Mouse (Mus musculus): ENCODE measurements around the gene Gdf3. TPM values are rescaled to one million over a fixed set of nuclear protein-coding genes. Genes with fewer than 3 reads are reported as not detected.
"Not testable (repeated sequence)": the region's sequence is repeated elsewhere in the genome, so short reads cannot be mapped to it uniquely, and the experiment has no call there.

Gene Gdf3
- polyA plus RNA-seq, 1 experiment: 0.07 TPM

DNA sequence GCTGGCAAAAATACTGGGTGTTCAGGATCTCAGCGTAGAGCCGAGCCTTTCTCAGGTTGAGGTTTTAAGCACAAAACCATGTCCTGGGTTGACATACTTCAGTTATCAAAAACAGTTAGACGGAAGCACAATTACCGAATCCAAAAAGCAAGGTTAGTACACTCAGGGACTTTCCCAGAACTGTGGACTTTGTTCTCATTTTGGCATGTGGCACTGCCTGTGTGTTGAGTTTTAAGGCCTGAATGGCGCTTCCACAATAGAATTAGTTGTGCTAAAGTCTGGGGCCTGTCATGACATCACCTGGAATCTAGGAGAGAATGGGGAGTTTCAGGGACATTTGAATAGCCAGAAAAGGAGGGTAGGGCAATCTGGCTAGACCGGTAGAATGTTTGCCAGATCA is 11.5 kb downstream of the Gdf3 start:
- TF ChIP-seq FLI1 (IDR thresholded peaks at IDR 0.05; ENCODE audit: low read length) (no peak), GATA1 (IDR thresholded peaks at IDR 0.05; ENCODE audit: borderline replicate concordance, low read length) (no peak)
- H3K36me3 ChIP-seq (replicated peaks; ENCODE audit: low read length): peaks cover 23% of the 10 kb centered on the region
- H3K9me3 ChIP-seq: no peaks in the 10 kb centered on the region
- H3K27me3 ChIP-seq (replicated peaks): no peaks in the 10 kb centered on the region
- H3K4me3 ChIP-seq (replicated peaks): peak overlapping the region; percentile 3
- H3K4me1 ChIP-seq: peaks cover 13% of the 10 kb centered on the region

DNA sequence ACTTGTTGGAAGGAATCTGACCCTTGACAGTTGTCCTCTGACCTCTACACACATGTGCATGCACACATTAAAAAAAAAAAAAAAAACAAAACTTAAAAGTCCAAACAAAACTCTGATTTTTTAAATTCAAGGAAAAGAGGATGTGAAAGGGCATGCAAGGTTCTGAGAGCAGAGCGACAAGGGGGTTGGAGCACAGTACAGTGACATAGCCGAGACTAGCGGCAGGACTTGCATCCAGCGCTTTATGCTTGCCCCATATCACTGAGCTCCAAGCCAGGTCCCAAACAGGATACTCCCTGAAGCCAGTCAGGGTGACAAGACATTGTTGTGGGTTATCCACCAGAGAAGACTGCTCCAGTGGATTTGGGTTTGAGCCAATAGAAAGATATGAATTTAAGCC is 11.9 kb downstream of the Gdf3 start:
- TF ChIP-seq FLI1 (IDR thresholded peaks at IDR 0.05; ENCODE audit: low read length): no peak
- TF ChIP-seq GATA1 (IDR thresholded peaks at IDR 0.05; ENCODE audit: borderline replicate concordance, low read length): no peak
- Histone ChIP-seq H3K36me3 (replicated peaks; ENCODE audit: low read length) (peaks cover 23% of the 10 kb centered on the region), H3K27me3 (replicated peaks) (no peaks in the 10 kb centered on the region), H3K4me1 (peaks cover 13% of the 10 kb centered on the region), H3K9me3 (no peaks in the 10 kb centered on the region), H3K4me3 (replicated peaks) (peak overlapping the region; percentile 78)

DNA sequence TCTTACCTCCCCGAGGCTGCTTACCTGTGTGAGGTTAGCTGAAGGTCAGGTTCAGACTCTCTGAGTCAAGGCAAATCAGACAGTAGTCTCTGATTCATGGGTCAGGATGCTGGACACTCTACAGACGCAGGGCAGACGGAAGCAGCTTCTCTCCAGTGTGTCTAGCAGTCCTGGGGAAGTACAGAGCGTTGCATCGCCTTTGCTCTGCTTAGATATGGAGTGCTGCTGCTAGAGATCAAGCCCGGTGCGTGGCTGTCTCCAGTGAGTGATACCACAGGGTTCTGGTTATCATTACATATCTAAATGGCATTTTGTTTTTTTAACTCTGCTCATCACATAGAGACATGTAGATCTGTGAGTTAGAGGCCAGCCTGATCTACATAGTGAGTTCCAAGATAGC is 13.3 kb downstream of the Gdf3 start:
- Histone ChIP-seq H3K9me3 (0 out of 2 replicates have a peak, but pooled peaks cover 6% of the 10 kb centered on the region), H3K27me3 (replicated peaks) (no peaks in the 10 kb centered on the region), H3K36me3 (replicated peaks; ENCODE audit: low read length) (peaks cover 34% of the 10 kb centered on the region), H3K4me1 (peaks cover 7% of the 10 kb centered on the region), H3K4me3 (replicated peaks) (peak overlapping the region; percentile 80)
- TF ChIP-seq FLI1 (IDR thresholded peaks at IDR 0.05; ENCODE audit: low read length) (no peak), GATA1 (IDR thresholded peaks at IDR 0.05; ENCODE audit: borderline replicate concordance, low read length) (no peak)

DNA sequence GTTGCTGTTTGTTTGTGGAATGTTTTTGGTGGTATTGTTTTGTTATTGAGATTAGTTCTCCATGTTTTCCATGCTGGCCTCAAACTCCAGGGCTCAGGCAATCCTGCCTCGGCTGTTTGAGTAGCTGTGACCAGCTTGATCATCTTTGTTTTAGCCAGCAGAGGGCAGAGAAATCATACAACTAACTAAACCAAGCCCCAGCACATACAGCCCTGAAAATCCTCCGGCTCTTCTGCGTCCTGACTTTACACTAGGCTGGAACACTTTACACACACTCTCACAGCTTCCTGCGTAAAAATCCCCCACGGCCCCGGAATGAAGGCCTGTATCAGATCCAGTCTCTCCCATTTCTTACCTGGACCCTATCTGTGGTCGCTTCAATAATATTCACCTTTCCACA is 14.2 kb downstream of the Gdf3 start:
- H3K4me1 ChIP-seq: peaks cover 7% of the 10 kb centered on the region
- no peak for TF ChIP-seq GATA1 (IDR thresholded peaks at IDR 0.05; ENCODE audit: borderline replicate concordance, low read length)
- no peak for TF ChIP-seq FLI1 (IDR thresholded peaks at IDR 0.05; ENCODE audit: low read length)
- H3K9me3 ChIP-seq: 0 out of 2 replicates have a peak, but pooled peaks cover 6% of the 10 kb centered on the region
- H3K4me3 ChIP-seq (replicated peaks): no peak overlapping the region
- no peaks in the 10 kb centered on the region for H3K27me3 ChIP-seq (replicated peaks)
- peaks cover 39% of the 10 kb centered on the region for H3K36me3 ChIP-seq (replicated peaks; ENCODE audit: low read length)

DNA sequence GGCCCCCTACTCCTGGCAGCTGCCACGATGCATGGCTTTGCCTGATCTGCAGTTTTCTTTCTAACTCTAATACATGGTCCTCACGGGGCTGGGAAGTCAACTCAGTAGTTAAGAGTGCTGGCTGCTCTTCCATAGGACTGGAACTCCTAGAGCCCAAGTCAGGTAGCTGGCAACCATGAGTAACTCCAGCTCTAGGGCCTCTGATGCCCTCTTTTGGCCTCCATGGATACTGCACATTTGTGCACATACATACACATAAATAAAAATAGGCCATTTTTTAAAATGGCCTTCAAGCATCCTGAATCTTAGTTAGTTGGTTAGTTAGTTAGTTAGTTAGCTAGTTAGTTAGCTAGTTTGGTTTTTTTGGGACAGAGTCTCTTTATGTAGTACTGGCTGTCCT is 17.0 kb downstream of the Gdf3 start:
- TF ChIP-seq FLI1 (IDR thresholded peaks at IDR 0.05; ENCODE audit: low read length) (no peak), GATA1 (IDR thresholded peaks at IDR 0.05; ENCODE audit: borderline replicate concordance, low read length) (no peak)
- H3K27me3 ChIP-seq (replicated peaks): no peaks in the 10 kb centered on the region
- H3K4me3 ChIP-seq (replicated peaks): no peak overlapping the region
- H3K4me1 ChIP-seq: peaks cover 4% of the 10 kb centered on the region; the same call in 1 of the 2 replicates
- H3K36me3 ChIP-seq (replicated peaks; ENCODE audit: low read length): peaks cover 27% of the 10 kb centered on the region
- 0 out of 2 replicates have a peak, but pooled peaks cover 6% of the 10 kb centered on the region for H3K9me3 ChIP-seq

DNA sequence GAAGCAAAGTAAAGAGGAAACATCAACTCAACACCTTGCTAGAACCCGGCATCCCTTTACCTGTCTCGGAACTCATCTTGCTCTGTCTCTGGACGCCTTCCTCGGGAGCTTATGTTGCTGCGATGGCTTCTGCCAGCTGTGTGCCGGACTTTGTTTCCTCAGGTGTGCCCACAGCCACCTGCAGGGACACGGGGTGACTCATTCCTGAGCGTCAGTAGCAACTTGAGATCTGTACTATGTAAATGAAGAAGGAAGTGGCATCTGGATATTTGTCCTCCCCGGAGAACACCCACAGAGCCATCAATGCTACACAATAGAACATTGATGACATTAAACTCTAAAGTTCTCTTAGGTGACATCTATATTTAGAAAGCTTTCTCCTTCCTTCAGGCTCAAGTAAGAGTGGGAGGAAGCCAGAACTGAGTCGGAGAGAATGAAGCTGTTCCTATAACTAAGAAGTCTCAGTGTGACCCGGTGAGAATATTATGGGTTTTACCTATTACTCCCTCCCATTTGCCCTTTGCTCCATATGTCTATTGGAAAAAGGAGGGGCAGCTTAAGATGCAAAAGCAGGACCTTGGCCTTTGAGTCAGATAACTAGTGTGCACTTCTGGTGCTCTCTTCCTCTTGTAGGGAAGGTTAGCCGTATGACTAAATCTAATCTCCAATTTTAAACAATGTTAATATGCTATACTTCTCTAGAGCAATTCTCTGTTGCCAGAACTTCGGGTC is 18.7 kb downstream of the Gdf3 start:
- no peaks in the 10 kb centered on the region for H3K4me1 ChIP-seq
- 0 out of 2 replicates have a peak, but pooled peaks cover 6% of the 10 kb centered on the region for H3K9me3 ChIP-seq
- no peak for TF ChIP-seq GATA1 (IDR thresholded peaks at IDR 0.05; ENCODE audit: borderline replicate concordance, low read length)
- no peak for TF ChIP-seq FLI1 (IDR thresholded peaks at IDR 0.05; ENCODE audit: low read length)
- H3K4me3 ChIP-seq (replicated peaks): no peak overlapping the region
- peaks cover 24% of the 10 kb centered on the region for H3K36me3 ChIP-seq (replicated peaks; ENCODE audit: low read length)
- no peaks in the 10 kb centered on the region for H3K27me3 ChIP-seq (replicated peaks)

DNA sequence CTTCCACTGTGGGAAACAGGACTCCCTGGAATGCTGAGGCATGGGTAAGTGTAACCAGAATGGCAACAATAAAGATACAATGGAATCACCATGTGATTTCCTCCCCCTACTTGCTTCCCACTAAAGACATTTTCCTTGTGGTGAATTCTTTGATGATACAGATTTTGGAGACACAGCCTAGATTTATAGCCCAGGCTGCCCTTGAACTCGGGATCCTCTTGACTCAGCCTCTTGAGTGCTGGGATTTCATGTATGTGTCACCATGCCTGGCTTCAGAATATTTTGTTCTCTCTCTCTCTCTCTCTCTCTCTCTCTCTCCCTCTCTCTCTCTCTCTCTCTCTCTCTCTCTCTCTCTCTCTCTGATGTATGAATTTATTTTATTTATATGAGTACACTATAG is 30.8 kb downstream of the Gdf3 start:
- Histone ChIP-seq H3K27me3 (replicated peaks) (peaks cover 5% of the 10 kb centered on the region), H3K9me3 (no peaks in the 10 kb centered on the region), H3K36me3 (replicated peaks; ENCODE audit: low read length) (peaks cover 20% of the 10 kb centered on the region), H3K4me3 (replicated peaks) (no peak overlapping the region), H3K4me1 (peaks cover 8% of the 10 kb centered on the region)
- TF ChIP-seq FLI1 (IDR thresholded peaks at IDR 0.05; ENCODE audit: low read length) (no peak), GATA1 (IDR thresholded peaks at IDR 0.05; ENCODE audit: borderline replicate concordance, low read length) (no peak)

DNA sequence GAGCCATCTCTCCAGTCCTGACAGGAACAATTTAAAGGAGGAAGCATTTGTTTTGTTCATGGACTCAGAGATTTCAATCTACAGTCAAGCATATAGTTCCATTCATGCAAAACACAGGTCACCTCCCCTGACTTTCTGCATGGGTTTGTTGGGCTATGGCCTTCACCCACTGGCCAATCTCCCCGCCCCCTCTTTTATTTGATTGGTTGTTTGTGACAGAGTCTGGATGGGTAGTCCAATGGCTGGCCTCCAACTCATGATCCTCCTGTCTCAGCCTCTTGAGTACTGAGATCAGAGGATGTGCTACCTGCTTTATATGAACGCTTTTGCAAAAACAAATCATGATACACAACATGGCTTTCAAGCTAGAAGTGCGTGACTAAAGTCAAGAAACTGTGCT is 32.9 kb downstream of the Gdf3 start:
- TF ChIP-seq GATA1 (IDR thresholded peaks at IDR 0.05; ENCODE audit: borderline replicate concordance, low read length): no peak
- H3K4me1 ChIP-seq: peaks cover 11% of the 10 kb centered on the region

DNA sequence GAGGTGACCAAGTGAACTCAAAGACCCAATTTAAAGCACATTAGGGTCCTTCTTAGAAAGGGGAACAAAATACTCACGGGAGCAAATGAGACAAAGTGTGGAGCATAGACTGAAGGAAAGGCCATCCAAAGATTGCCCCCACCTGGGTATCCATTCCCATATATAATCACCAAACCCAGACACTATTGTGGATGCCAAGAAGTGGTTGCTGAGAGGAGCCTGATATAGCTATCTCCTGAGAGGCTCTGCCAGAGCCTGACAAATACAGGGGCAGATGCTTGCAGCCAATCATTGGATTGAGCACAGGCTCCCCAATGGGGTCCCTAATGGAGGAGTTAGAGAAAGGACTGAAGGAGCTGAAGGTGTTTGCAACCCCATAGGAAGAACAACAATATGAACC is 34.9 kb downstream of the Gdf3 start:
- not testable (repeated sequence) for H3K9me3 ChIP-seq
- peaks cover 30% of the 10 kb centered on the region for H3K4me1 ChIP-seq

More for the DNA sequence above, 32.9 kb downstream of the Gdf3 start:
- no peak overlapping the region for H3K4me3 ChIP-seq (replicated peaks)
- H3K9me3 ChIP-seq: no peaks in the 10 kb centered on the region
- H3K36me3 ChIP-seq (replicated peaks; ENCODE audit: low read length): peaks cover 14% of the 10 kb centered on the region
- H3K27me3 ChIP-seq (replicated peaks): peaks cover 7% of the 10 kb centered on the region

DNA sequence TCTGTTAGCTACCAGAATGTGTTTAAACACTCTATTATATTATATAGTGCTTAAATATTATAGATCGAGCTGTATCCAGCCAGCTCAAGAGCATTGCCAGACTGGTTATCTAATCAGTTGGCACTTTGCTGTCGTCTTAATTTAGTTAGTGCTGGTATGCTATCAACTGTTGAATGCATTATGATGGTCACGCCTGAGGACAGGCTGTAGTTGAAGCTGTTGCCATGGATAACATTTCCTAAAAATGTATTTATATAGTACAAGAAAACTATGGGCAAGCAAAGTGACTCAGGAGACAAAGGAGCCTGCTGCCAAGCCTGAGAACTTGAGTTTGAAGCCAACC is 38.3 kb downstream of the Gdf3 start:
- peaks cover 19% of the 10 kb centered on the region for H3K27me3 ChIP-seq (replicated peaks)
- H3K4me3 ChIP-seq (replicated peaks): no peak overlapping the region
- peaks cover 32% of the 10 kb centered on the region for H3K4me1 ChIP-seq
- TF ChIP-seq GATA1 (IDR thresholded peaks at IDR 0.05; ENCODE audit: borderline replicate concordance, low read length): no peak
- no peak for TF ChIP-seq FLI1 (IDR thresholded peaks at IDR 0.05; ENCODE audit: low read length)
- H3K9me3 ChIP-seq: no peaks in the 10 kb centered on the region
- H3K36me3 ChIP-seq (replicated peaks; ENCODE audit: low read length): no peaks in the 10 kb centered on the region

More for the DNA sequence above, 34.9 kb downstream of the Gdf3 start:
- H3K4me3 ChIP-seq (replicated peaks); H3K27me3 ChIP-seq (replicated peaks); H3K36me3 ChIP-seq (replicated peaks; ENCODE audit: low read length): not testable (repeated sequence)

All from megakaryocyte, embryonic 14.5 days (primary cell).